Mouse (Mus musculus) megakaryocyte, embryonic 14.5 days (primary cell): Measurements from ENCODE around the gene Atg4c.

Source experiments
- FLI1 ChIP-seq: IDR thresholded peaks from 2 replicates; pipeline ENCODE4 v1.6.1; 2012; ENCODE audit warnings: low read length, inconsistent platforms, mixed read lengths
- GATA1 ChIP-seq: IDR thresholded peaks from 3 replicates; pipeline ENCODE4 v1.6.1; 2012; ENCODE audit warnings: mixed read lengths, low read length, inconsistent platforms, borderline replicate concordance

- TF ChIP-seq GATA1 (no peak), FLI1 (no peak)
Observed at GRCm38 (mm10) chr4:99222221-99222620, 28.5 kb downstream of the Atg4c start.
